Mouse (Mus musculus) thymus, adult 2 months (tissue): Measurements from ENCODE around the gene Hoxd4. TPM values are rescaled to one million over a fixed set of nuclear protein-coding genes. Genes with fewer than 3 reads are reported as not detected.

ENCODE experiments used
- DNase-seq: peaks from one replicate; pipeline ENCODE4 v3.0.0; 2021
- H3K27ac ChIP-seq: fragments of 200-500 bp; 2 replicates; pipeline ENCODE4 v1.5.1; 2012; ENCODE audit warnings: low read length, control low read depth; ENCODE audit not compliant: control insufficient read depth, insufficient read depth
- H3K27me3 ChIP-seq: fragments of 200-500 bp; 2 replicates; pipeline ENCODE4 v1.6.1; 2012; ENCODE audit warnings: mild to moderate bottlenecking, low read length, moderate library complexity, mixed read lengths; ENCODE audit not compliant: control insufficient read depth, insufficient read depth
- H3K36me3 ChIP-seq: fragments of 200-500 bp; 2 replicates; pipeline ENCODE4 v1.6.1; 2012; ENCODE audit warnings: mild to moderate bottlenecking, low read length, moderate library complexity; ENCODE audit not compliant: control insufficient read depth, insufficient read depth
- H3K4me1 ChIP-seq: fragments of 200-500 bp; replicated peaks from 2 replicates; pipeline ENCODE4 v1.6.1; 2012; ENCODE audit warnings: low read length; ENCODE audit not compliant: control insufficient read depth, insufficient read depth
- H3K4me3 ChIP-seq: fragments of 200-500 bp; 2 replicates; pipeline ENCODE4 v1.5.1; 2012; ENCODE audit warnings: mild to moderate bottlenecking, low read length, control low read depth, moderate library complexity; ENCODE audit not compliant: control insufficient read depth, insufficient read depth
- CTCF ChIP-seq: fragments of 200-500 bp; IDR thresholded peaks from 2 replicates; pipeline ENCODE4 v1.5.1; 2012; ENCODE audit warnings: mild to moderate bottlenecking, control low read depth, low read length, moderate library complexity, borderline replicate concordance; ENCODE audit not compliant: control insufficient read depth, poor library complexity, insufficient read depth; ENCODE audit errors: extremely low read depth
- POLR2A ChIP-seq: fragments of 200-500 bp; IDR thresholded peaks from 2 replicates; pipeline ENCODE4 v1.6.1; 2012; ENCODE audit warnings: mild to moderate bottlenecking, low read length, control low read depth, moderate library complexity; ENCODE audit not compliant: control insufficient read depth, poor library complexity, insufficient read depth; ENCODE audit errors: extremely low read depth
- WGBS: fragments of 180-500 bp; shearing (Covaris S2); methylation state at CpG from one replicate; pipeline ENCODE4 v1.1.7; 2018; 5-methylcytosine and 5-hydroxymethylcytosine counted together
- polyA plus RNA-seq: library from polyadenylated mRNA; depleted of rRNA; stranded (reverse); fragments of >200 nt; gene quantifications from 2 replicates; pipeline ENCODE4 v1.2.3, GENCODE M21; 2012

Gene Hoxd4
- polyA plus RNA-seq, 1 experiment, result 2.3 TPM

DNA sequence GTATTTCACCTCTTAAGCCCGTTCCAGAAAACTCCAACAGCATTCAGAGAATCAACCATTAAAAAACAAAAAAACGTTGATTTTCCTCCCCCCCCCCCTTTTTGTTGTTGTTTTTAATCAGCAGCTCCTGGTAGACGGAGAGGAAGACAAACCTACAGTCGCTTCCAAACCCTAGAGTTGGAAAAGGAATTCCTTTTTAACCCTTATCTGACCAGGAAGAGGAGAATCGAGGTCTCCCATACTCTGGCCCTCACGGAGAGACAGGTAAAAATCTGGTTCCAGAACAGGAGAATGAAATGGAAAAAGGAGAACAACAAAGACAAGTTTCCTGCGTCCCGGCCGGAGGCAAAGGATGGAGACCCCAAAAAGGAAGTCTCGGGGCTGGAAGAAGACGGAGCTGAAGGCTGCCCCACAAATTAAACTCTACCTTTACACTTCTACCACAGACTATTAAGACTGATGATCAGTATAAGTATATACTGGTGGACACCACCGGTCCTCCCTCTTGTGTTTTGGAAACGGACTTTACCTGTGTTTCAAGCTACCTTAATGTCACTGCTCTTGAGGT, 5.3 kb upstream of the Hoxd4 start:
- Histone ChIP-seq H3K27ac (no peak overlapping the region), H3K4me3 (no peak overlapping the region), H3K4me1 (peaks cover 11% of the 10 kb centered on the region), H3K36me3 (no peaks in the 10 kb centered on the region), H3K27me3 (peaks cover 21% of the 10 kb centered on the region)
- TF ChIP-seq CTCF, result no peak
- 15% methylated on average over 13 of the region's 13 CpGs for WGBS
- no peak for DNase-seq

DNA sequence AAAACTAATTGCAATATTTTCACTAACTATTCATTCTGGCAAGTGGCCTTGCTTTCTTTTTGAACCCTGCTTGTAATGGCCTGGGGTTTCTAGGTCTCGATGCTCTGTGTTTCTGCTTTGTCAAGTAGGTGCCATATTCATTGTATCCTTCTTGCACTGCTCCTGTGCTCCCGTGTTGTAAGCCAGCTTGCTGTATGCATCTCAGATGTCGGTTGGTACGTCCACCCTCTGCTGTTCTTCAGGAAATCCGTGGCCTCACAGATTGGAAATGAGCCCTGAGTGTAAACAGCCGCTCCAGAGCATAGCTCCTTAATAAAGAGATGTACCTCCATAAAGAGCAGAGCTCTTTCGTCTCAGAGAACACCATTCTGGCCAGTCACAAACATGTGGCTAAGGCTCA, 4.1 kb upstream of the Hoxd4 start:
- H3K4me3 ChIP-seq, result no peak overlapping the region
- peaks cover 11% of the 10 kb centered on the region for H3K4me1 ChIP-seq
- no peaks in the 10 kb centered on the region for H3K36me3 ChIP-seq
- no peak overlapping the region for H3K27ac ChIP-seq
- TF ChIP-seq CTCF, result no peak
- TF ChIP-seq POLR2A, result no peak
- DNase-seq, result no peak
- peaks cover 29% of the 10 kb centered on the region for H3K27me3 ChIP-seq
- 48% methylated on average over 7 of the region's 7 CpGs for WGBS

DNA sequence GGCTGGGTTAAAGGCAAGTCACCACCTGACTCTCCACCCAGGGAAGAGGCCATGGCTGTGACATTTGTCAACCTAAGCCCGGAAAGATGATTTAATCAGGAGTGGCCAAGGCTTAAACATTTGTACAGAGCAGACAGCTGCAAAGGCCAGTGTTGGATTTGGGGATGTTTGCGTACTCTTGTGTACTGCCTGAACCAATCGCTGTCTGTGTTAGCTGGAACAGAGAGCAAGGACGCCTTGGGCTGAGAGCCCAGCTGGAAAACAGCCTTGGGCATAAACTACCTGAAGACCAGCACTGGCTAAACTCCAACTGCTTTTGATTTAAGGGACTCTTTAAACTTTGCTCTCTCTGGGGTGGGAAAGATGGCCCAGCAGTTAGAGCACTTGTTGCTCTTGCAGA, 3.1 kb upstream of the Hoxd4 start:
- Histone ChIP-seq H3K4me1 (peaks cover 11% of the 10 kb centered on the region), H3K36me3 (no peaks in the 10 kb centered on the region), H3K4me3 (no peak overlapping the region), H3K27ac (no peak overlapping the region), H3K27me3 (peaks cover 29% of the 10 kb centered on the region)
- WGBS, result 71% methylated on average over 4 of the region's 4 CpGs
- no peak for DNase-seq
- no peak for TF ChIP-seq CTCF
- no peak for TF ChIP-seq POLR2A

DNA sequence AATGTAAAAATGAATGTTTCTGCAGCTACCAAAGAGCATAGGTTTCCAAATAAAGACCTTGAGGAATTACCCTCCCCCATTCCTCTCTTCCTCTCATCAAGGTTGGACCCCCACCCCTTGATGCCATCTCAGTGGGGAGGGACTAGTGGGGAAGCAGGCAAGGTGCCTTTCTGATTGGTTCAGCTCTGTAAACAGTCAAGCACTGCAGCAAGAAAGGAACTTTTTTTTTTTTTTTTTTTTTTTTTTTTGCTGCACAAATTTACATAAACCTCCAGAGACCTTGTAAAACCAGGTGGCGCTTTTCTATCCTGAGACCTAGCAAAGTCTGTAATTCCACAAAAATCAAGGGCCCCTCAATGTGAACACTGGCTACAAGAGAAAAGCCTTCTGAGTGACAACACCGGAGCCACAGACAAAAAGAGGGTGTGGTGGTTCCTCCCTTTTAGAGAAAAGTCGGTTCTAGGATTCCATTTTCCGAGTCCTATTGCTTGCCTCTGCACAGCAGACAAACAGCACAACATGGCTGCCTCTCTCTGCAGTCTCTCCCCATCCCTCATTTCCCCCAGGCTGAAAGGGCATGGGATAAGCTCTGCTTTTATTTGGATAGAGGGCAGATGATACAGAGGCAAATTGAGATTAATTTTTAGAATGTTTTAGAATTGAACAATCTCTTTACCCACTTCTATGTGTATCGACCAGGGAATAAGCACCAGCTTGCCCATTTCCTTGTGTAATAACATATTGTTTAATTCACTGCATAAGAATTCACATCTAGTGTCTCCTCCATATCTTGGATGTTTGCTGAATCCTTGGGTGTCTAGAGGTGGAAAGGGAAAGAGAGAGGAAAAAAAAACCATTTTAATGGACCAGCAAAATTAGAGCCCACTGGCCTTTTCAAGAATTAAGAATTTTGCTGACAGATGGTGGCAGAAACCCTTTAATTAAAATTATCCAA, 2.0 kb upstream of the Hoxd4 start:
- WGBS, result 23% methylated on average over 5 of the region's 5 CpGs
- Histone ChIP-seq H3K4me3 (no peak overlapping the region), H3K27ac (no peak overlapping the region), H3K27me3 (peaks cover 28% of the 10 kb centered on the region), H3K4me1 (peaks cover 9% of the 10 kb centered on the region), H3K36me3 (no peaks in the 10 kb centered on the region)
- no peak for DNase-seq
- TF ChIP-seq CTCF (no peak), POLR2A (no peak)

DNA sequence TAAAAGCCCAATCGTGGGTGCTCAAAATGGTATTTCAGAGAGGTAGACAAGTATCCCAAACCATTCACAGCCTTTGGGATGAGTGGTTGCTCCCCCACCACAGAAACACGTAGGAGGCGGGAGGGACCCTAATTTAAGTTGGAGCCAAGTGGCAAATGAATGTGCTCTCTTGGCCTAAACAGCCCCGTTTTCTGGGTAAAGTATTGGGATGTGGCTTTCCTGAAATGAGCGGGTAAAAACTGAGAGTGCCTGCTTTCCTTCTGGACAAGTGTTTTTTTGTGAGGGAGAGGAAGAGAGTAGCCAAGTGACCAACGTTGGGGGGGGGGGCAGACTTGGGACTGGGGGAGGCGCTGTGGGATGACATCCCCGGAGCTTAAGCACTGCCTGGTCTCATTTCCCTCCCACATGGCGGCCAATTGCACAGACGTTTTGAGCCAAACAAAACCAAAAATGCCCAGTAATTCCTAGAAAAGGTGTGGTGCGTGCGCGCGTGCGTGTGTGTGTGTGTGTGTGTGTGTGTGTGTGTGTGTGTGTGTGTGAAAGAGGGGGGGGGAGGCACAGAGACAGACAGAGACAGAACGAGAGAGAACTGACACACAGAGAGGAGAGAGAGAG, 693 bp upstream of the Hoxd4 start:
- no peaks in the 10 kb centered on the region for H3K4me1 ChIP-seq
- TF ChIP-seq POLR2A, result no peak
- TF ChIP-seq CTCF, result no peak
- no peaks in the 10 kb centered on the region for H3K36me3 ChIP-seq
- peaks cover 22% of the 10 kb centered on the region for H3K27me3 ChIP-seq
- no peak overlapping the region for H3K27ac ChIP-seq
- no peak overlapping the region for H3K4me3 ChIP-seq
- no peak for DNase-seq
- 11% methylated on average over 16 of the region's 16 CpGs for WGBS

DNA sequence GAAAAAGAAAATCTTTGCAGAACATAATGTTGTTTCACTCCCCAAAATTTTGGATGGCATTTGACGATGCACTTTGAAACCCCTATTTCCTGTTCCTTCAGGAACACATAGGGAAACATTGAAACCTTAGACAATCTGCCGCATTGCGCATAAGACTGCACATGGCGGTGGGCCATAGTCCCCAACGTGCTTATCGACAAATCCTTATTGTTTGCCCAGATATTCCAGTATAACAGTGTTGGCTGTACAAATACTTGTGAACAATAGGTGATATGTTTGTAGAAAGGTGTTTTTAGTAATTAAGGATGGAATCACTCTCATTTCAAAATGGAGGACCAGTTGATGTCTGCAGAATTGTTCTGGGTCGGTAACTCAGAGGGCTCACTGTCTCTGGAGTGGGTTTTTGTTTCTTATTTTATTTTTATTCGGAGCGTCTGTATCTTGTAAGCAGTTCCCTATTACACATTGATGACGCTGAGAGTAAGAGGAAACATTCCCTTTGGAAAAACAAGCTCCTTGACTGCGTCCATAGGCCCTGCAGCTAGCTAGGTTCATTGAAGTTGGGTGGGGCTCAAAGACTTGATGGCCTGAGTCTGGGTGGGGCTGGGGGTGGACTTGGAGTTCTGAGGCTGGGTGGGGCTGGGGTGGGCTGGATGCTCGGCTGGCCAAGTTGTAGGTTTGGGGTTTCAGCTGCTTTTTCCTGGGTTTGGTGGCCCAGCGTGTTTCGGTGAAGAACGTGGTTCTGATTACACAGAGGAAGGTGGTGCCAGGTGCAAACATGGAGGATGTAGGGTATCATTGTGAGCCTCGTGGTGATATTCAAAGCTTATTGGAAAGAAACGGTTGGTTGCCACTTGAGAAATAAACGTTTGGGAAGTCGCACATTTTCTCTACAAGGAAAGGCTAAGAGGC, 1.8 kb downstream of the Hoxd4 start:
- Histone ChIP-seq H3K4me3 (no peak overlapping the region), H3K36me3 (no peaks in the 10 kb centered on the region), H3K27me3 (peaks cover 16% of the 10 kb centered on the region; the same call in 1 of the 2 replicates), H3K4me1 (no peaks in the 10 kb centered on the region), H3K27ac (no peak overlapping the region)
- no peak for DNase-seq
- TF ChIP-seq POLR2A (no peak), CTCF (no peak)
- 29% methylated on average over 19 of the region's 19 CpGs for WGBS
